Mouse (Mus musculus): ENCODE measurements around the gene Olfr613. TPM values are rescaled to one million over a fixed set of nuclear protein-coding genes. Genes with fewer than 3 reads are reported as not detected.
"Not testable (repeated sequence)": the region's sequence is repeated elsewhere in the genome, so short reads cannot be mapped to it uniquely, and the experiment has no call there.

The Olfr613 gene
- total RNA-seq (2021) = not detected
- long read RNA-seq, experiment 1 = 0 reads
- long read RNA-seq, experiment 2 = 0 reads

- no peak for DNase-seq (ENCODE audit: low spot score in 2 of 2)
These were observed at the start of gene Olfr613 for GRCm38 (mm10) chr7:103547774-103548173. Olfr613 (plus strand) TSS chr7:103548074.

- DNase-seq (ENCODE audit: low spot score in 2 of 2) = no peak
These were observed 35.9 kb upstream of the Olfr613 start, which contains the start of gene Olfr610 for GRCm38 (mm10) chr7:103512022-103512421. Olfr610 (minus strand) TSS chr7:103512122.

DNA sequence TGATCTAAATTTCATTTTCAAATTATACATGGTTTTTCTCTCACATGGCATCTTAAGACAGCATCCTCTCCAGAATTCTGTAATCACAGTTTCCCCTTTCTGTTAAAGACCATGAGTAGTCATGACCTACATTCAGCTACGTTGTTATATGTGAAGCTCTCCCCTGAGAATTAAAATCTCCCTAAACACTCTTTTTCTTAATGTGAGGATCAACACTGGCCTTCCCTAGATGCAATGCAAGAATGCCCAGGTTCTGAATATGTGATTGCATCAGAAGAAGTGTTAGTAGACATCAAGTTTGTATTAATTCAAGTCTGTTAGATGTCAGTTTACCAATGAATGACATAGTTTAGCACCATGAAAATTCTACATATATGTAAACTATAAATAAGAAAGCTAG lies 27.1 kb upstream of the Olfr613 start, which contains the start of gene Olfr611:
Olfr611 (minus strand) TSS at position 101 of the 400 bp plus-strand sequence.
- not testable (repeated sequence) for DNase-seq (ENCODE audit: low spot score in 2 of 2)

DNA sequence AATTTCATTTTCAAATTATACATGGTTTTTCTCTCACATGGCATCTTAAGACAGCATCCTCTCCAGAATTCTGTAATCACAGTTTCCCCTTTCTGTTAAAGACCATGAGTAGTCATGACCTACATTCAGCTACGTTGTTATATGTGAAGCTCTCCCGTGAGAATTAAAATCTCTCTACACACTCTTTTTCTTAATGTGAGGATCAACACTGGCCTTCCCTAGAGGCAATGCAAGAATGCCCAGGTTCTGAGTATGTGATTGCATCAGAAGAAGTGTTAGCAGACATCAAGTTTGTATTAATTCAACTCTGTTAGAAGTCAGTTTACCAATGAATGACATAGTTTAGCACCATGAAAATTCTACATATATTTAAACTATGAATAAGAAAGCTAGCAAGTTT lies 5.3 kb upstream of the Olfr613 start, which contains the start of gene Olfr612:
Olfr612 (minus strand) TSS at position 101 of the 400 bp plus-strand sequence.
- DNase-seq (ENCODE audit: low spot score in 2 of 2) = not testable (repeated sequence)

DNA sequence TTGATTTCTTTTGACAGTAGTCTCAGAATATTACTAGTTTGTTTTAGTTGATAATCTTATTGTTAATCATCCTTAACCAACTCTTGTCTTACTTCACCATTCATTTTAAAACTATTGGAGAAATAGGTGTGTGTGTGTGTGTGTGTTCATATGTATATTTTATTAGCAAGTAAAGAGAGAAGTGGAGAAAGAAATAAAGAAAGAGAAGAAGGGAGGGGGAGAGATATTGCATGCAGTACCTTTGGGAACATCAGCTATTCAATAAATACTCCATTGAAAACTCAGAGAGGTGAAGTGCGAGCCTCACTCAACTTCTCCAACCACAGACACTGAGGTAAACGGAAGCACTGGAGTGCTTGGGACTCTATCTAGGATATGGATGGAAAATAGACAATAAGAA lies 7.9 kb downstream of the Olfr613 start, which contains the start of gene Olfr615:
Olfr615 (plus strand) TSS at position 301 of the 400 bp plus-strand sequence.
- DNase-seq (ENCODE audit: low spot score in 2 of 2) = no peak

DNA sequence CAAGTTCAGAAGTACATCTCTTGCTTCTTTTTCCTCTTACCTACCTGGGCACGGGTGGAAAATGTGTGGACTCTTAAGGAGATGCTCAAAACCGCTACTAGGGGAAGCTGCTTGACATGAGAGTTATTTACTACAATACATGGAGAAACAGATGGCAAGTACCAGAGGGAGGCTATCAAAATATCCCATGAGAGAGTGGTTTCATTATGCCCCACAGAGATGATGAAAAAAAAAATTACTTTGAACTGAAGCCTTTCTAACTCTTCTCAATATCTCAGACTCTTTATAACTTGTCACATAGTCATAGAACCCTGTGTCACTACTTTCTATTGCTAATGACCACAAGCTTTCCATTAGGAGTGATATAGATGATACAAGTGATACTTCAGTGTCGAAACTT lies 21.2 kb downstream of the Olfr613 start, which contains the start of gene Olfr616:
Olfr616 (minus strand) TSS at position 101 of the 400 bp plus-strand sequence.
- DNase-seq (ENCODE audit: low spot score in 2 of 2) = no peak

- no peak for DNase-seq (ENCODE audit: low spot score in 2 of 2)
These were observed 24.9 kb downstream of the Olfr613 start, which contains the start of gene Olfr617 for GRCm38 (mm10) chr7:103572761-103573160. Olfr617 (plus strand) TSS chr7:103573061.

- DNase-seq (ENCODE audit: low spot score in 2 of 2) = no peak
These were observed 41.9 kb downstream of the Olfr613 start, which contains the start of gene Olfr618 for GRCm38 (mm10) chr7:103589803-103590202. Olfr618 (plus strand) TSS chr7:103590103.

- DNase-seq (ENCODE audit: low spot score in 2 of 2) = no peak
These were observed 52.4 kb downstream of the Olfr613 start, which contains the start of gene Olfr619 for GRCm38 (mm10) chr7:103600275-103600674. Olfr619 (plus strand) TSS chr7:103600575.

Small RNAs within 50 kb of the gene (microRNA-seq; reads per million reads assigned to microRNA genes)
- 0 reads per million in 2 experiments for gene Gm26506

Other genes starting within 250 kb of the Olfr613 start
- not detected for gene Olfr596, start 242.4 kb upstream of the Olfr613 start, total RNA-seq (2021)
- gene Olfr597, start 231.8 kb upstream of the Olfr613 start, total RNA-seq (2021) = not detected
- gene Olfr598, start 224.5 kb upstream of the Olfr613 start, total RNA-seq (2021) = not detected
- gene Olfr599, start 212.2 kb upstream of the Olfr613 start, total RNA-seq (2021) = not detected
- gene Olfr600, start 198.4 kb upstream of the Olfr613 start, total RNA-seq (2021) = not detected
- gene Olfr601, start 185.4 kb upstream of the Olfr613 start, total RNA-seq (2021) = not detected
- not detected for gene Olfr603, start 161.9 kb upstream of the Olfr613 start, total RNA-seq (2021)
- not detected for gene Usp17lc, start 133.0 kb upstream of the Olfr613 start, total RNA-seq (2021)
- not detected for gene Olfr605, start 102.6 kb upstream of the Olfr613 start, total RNA-seq (2021)
- not detected for gene Olfr606, start 99.0 kb upstream of the Olfr613 start, total RNA-seq (2021)
- gene Olfr607, start 83.9 kb upstream of the Olfr613 start, total RNA-seq (2021) = not detected
- not detected for gene Olfr608, start 78.2 kb upstream of the Olfr613 start, total RNA-seq (2021)
- not detected for gene Olfr609, start 50.0 kb upstream of the Olfr613 start, total RNA-seq (2021)
- not detected for gene Olfr610, start 36.0 kb upstream of the Olfr613 start, total RNA-seq (2021)
- not detected for gene Olfr611, start 27.2 kb upstream of the Olfr613 start, total RNA-seq (2021)
- gene Olfr612, start 5.4 kb upstream of the Olfr613 start, total RNA-seq (2021) = not detected
- not detected for gene Olfr615, start 8.0 kb downstream of the Olfr613 start, total RNA-seq (2021)
- not detected for gene Olfr616, start 21.1 kb downstream of the Olfr613 start, total RNA-seq (2021)
- gene Olfr617, start 25.0 kb downstream of the Olfr613 start, total RNA-seq (2021) = not detected
- not detected for gene Olfr618, start 42.0 kb downstream of the Olfr613 start, total RNA-seq (2021)
- not detected for gene Olfr619, start 52.5 kb downstream of the Olfr613 start, total RNA-seq (2021)
- not detected for gene Olfr620, start 64.5 kb downstream of the Olfr613 start, total RNA-seq (2021)
- not detected for gene Olfr622, start 94.6 kb downstream of the Olfr613 start, total RNA-seq (2021)
- not detected for gene Olfr623, start 115.6 kb downstream of the Olfr613 start, total RNA-seq (2021)
- gene Olfr624, start 123.1 kb downstream of the Olfr613 start, total RNA-seq (2021) = under 1 TPM in 1 of 2 experiments, not detected in 1; 0.07 TPM
- not detected for gene Olfr625-ps1, start 134.6 kb downstream of the Olfr613 start, total RNA-seq (2021)
- gene Olfr243, start 166.6 kb downstream of the Olfr613 start, total RNA-seq (2021) = not detected
- gene Olfr628, start 182.3 kb downstream of the Olfr613 start, total RNA-seq (2021) = not detected
- not detected for gene Olfr629, start 196.9 kb downstream of the Olfr613 start, total RNA-seq (2021)
- gene Olfr630, start 209.3 kb downstream of the Olfr613 start, total RNA-seq (2021) = not detected
- not detected for gene Olfr69, start 223.5 kb downstream of the Olfr613 start, total RNA-seq (2021)
- not detected for gene Olfr68, start 231.6 kb downstream of the Olfr613 start, total RNA-seq (2021)
- not detected for gene Olfr67, start 243.7 kb downstream of the Olfr613 start, total RNA-seq (2021)

All from layer of hippocampus, postnatal 14 days (tissue).